Mouse (Mus musculus): ENCODE data around the gene P4hb. TPM values are rescaled to one million over a fixed set of nuclear protein-coding genes. Genes with fewer than 3 reads are reported as not detected.
"Not testable (repeated sequence)": the region's sequence is repeated elsewhere in the genome, so short reads cannot be mapped to it uniquely, and the experiment has no call there.

The P4hb gene
- total RNA-seq, 2 experiments from 2014 or later = 236 to 373 TPM

DNA sequence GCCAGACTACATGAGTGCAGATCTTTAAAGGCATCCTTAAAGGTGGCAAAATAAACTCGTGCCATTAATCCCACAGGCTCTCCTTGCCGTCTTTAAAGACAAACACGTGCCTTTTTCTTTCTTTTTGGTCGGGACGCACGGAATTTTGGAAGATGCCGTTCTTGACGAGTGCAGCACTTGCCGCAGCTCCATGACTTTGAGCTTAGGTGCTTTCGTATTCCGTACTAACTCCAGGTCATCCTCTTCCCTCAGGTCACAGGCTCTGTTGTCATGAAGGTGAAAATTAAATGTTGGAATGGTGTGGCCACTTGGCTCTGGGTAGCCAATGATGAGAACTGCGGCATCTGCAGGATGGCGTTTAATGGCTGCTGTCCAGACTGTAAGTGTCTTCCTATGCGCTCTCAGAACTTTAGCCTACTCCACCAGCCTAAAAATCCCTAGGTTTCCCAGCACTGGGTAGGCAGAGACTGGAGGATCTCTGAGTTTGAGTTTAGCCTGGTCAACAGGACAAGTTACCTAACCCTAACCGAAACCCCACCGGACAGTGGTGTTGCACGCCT lies 26.0 kb upstream of the P4hb start:
- ATAC-seq (replicated peaks; ENCODE audit: low FRiP score, low TSS enrichment, poor library complexity, severe bottlenecking) = no peak

DNA sequence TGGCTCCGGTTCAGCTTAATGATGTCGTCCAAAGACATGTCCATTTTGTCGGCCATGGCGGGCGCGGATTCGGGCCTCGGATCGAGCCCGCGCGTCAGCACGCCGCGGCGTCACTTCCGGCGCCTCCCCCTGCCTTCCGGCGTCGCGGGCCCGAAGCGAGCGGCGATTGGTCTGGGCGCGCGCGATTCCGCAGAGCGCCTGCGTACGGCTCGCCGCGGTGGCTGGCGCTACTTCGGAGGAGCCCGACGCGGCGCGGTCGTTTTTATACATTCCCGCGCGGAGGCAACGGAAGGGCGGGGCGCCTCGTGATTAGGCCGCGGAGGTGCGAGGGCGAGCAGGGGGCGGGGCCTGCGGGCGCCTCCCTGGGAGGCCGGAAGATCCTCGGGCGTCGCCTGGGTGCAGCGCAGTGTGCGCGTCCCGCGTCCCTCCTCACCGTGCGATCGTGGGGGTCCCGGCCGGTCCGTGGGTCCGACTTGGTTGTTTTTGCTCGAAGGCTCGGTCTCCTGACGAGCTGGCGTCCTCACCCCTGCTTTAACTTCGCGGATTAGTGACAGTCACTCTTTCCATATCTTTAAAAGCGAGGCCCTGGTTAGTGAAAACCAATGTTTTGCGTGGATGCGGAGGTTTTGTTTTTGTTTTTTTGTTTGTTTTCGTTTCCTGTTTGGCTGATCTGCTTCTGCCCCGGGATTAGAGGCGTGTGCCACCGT lies 25.4 kb upstream of the P4hb start, which contains the start of the genes Alyref and Anapc11:
Gene Alyref (minus strand): TSS at position 83 of the 707 bp plus-strand sequence.
Gene Anapc11 (plus strand): TSS at position 139 of the 707 bp plus-strand sequence.
- peak; percentile 91 for ATAC-seq (replicated peaks; ENCODE audit: low FRiP score, low TSS enrichment, poor library complexity, severe bottlenecking)

DNA sequence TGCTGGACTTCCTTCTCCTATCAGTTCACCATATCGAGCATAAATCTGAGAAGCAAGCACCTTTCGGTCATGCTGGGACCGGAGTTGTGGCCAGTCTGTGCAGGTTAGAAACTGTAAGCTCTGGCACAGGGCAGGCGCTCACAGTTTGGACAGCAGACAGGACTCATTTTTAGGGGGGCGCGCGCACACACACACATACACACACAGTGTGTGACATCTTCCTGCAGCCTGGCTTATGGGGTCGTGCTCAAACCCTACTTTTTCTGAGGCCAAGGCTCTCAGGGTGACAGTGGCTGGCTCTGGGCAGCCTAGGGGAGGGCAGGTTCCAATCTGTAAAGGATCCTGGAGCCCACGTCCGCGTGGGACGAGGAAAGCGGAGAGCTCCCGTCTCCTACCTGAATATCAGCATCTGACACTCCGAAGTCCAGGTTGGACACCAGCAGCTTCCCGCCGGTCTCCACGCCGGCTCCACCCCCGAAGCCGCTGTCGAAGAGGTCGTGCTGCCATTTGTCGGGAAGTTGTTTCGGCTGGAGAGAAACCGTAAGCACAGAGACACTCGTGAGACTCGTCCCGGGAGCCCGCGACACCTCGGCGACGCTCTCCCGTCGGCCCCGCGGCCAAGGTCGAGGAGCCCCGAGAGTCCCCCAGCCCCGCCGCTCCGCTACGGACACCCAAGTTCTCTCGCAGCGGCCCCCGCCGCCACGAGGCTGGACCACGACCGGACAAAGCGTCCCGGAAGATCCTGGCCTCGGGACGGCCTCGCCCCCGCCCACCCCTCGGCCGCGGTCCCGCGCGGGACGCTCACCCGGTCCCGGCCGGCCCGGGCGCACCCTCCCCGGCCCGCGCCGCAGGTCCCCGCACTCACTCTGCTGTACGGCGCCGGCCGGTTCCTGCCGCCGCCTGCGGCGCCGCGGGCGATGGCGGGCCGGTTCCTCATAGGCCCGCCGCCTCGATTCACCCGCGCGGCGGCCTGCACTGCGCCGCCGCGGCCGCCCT lies 24.5 kb upstream of the P4hb start:
- ATAC-seq (replicated peaks; ENCODE audit: low FRiP score, low TSS enrichment, poor library complexity, severe bottlenecking) = 0 out of 2 replicates have a peak, but pooled peaks have one; percentile 7

DNA sequence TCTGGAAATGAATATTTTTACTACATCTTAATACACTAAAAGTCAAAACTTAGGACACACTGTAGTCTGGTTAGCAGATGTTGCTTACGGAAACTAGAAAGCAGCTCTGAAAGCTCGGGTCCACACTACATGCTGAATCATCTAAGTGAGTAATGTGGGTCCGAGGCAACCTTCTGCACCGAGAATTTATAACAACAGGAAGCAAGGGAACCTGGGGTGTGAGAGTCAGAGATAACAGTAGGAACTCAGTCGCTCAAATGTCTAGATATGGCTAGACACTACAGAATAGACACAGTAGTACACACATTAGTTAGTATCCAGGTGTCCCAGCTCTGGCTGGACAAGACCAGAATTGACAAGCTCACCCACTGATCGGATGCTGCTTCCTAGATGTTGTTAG lies 15.5 kb upstream of the P4hb start:
- ATAC-seq (replicated peaks; ENCODE audit: low FRiP score, low TSS enrichment, poor library complexity, severe bottlenecking) = peak; percentile 80

DNA sequence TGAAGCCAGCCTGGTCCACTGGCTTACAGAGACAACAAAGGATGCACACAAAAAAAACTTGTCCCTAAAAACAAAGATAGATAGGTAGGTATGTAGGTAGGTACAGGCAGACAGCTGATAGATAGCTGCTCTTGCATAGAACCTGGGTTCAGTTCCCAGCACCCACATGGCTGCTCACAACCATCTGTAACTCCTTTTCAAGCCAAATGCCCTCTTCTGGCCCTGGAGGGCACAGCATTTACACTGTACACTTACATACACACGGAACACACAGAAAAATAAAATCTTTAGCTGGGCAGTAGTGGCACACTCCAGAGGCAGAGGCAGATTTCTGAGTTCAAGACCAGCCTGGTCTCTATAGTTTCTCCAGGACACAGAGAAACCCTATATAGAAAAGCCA lies 10.9 kb upstream of the P4hb start:
- no peak for ATAC-seq (replicated peaks; ENCODE audit: low FRiP score, low TSS enrichment, poor library complexity, severe bottlenecking)

DNA sequence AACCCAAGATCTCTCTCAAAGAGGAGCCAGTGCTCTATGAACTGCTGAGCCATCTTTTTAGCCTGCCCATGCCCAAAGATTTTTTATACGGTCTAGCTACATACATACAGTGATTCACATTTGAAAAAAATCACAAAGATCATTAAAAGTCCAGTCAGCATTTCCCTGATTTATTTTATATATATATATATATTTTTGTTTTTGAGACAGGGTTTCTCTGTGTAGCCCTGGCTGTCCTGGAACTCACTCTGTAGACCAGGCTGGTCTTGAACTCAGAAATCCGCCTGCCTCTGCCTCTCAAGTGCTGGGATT lies 9.9 kb upstream of the P4hb start:
- not testable (repeated sequence) for ATAC-seq (replicated peaks; ENCODE audit: low FRiP score, low TSS enrichment, poor library complexity, severe bottlenecking)

DNA sequence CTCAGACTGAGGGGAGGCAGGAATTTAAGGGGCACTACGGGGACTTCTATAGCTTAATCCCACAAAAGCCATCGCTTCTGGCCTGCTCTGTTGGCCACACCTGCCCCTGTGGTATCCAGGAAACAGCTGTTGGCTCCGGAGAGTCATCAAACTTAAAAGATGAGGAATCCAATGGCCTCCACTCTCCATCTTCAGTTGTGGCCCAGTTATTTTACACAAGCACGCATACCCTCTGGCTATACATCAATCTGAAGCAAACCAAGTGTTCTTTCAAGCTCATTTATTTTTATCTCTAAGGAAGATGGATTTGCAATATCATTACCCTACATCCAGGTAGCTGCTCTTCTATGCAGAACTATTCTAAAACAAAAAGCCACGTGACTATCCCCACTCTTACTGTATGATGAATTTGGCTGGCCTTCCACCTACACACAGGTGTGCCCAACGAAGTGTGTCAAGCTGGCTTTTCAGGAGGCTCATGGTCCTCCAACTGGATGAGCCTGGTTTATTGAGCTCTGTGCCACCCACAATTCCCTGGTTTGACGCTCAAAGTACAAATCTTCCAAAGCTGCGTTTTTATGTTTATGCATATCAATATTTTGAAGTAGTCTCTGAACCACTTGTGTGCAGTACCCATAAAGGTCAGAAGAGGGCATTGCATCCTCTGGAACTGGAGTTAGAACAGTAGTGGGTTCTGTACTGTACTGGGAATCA lies 9.4 kb upstream of the P4hb start:
- ATAC-seq (replicated peaks; ENCODE audit: low FRiP score, low TSS enrichment, poor library complexity, severe bottlenecking) = 0 out of 2 replicates have a peak, but pooled peaks have one; percentile 16

DNA sequence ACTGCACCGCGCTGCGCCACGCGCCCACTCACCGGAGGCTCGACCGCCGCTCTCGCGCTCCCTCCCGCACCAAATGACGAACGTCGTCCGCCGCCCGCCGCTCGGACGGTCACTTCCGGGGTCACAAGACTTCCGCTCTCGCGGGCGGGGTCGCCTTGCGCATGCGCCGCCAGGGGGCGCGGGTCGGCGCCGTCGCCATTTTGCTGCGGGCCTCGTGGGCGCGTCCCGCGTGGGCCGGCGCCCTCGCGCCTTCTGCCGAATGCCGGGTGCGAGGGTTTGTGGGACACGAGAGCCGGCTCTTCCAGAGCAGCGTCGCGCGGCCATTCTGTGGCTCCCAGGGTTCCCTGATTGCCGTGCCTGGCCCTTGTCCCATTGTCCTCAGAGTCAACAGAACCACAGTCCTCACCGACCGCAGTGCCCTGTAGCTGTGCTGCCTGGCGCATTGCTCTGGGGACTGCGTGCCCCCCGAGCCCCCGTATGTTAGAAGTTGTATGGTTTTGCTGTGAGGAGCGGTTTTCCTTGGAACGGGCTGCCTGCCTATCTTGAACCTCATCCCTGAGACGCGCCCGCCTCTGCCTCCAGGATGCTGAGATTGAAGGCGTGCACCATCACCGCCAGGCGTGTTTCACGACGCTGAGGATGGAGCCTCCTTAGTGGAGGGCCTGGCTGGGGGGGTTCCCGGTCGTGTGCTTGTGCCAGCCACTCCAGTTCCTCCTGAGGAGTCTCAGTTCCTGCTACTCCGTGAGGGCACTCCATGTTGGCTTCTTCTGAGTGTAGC lies 8.6 kb upstream of the P4hb start, which contains the start of gene Arhgdia:
Gene Arhgdia (minus strand): TSS at position 135 of the 778 bp plus-strand sequence.
- peak; percentile 39 for ATAC-seq (replicated peaks; ENCODE audit: low FRiP score, low TSS enrichment, poor library complexity, severe bottlenecking)

DNA sequence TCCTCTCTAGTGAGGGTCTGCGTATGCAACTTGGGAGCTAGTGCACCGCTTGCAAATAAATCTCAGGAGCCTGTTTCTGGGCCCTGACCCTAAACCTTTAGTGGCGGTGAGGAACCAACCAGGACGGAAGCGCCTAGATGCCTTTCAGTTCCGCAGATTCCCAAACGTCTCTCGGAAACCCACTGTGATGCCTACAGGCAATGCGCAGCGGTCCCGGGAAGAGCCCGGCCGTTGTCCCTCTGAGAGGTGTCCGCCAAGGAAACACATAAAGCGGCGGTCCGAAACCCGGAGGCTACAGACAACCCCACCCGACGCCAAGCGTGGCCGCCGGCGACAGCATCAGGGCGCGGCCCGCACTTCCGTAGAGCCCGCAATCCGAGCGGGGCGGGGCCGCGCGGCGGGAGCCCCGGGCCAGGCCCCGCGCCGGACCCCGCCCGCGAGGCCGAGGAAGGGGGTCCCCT lies 7.8 kb upstream of the P4hb start:
- no peak for ATAC-seq (replicated peaks; ENCODE audit: low FRiP score, low TSS enrichment, poor library complexity, severe bottlenecking)

DNA sequence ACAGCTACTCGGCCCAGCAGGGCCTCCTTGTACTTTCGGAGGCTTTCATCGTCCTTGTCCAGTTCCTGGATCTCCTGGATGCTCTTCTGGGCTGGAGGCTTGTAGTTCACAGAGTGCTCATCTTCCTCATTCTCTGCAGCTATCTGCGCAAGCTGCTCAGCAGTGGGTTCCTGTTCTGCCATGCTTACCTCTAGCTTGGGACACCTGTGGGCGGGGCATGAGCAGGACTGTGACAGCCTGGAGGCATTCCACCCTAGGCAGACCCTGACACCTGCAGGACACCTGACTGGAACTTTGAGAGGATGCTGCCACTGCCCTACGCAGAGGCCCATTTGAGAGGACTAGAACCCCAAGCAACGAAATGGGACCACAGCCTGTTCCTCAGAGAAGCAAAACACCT lies 7.1 kb upstream of the P4hb start:
- ATAC-seq (replicated peaks; ENCODE audit: low FRiP score, low TSS enrichment, poor library complexity, severe bottlenecking) = no peak; the same call in 1 of the 2 replicates

DNA sequence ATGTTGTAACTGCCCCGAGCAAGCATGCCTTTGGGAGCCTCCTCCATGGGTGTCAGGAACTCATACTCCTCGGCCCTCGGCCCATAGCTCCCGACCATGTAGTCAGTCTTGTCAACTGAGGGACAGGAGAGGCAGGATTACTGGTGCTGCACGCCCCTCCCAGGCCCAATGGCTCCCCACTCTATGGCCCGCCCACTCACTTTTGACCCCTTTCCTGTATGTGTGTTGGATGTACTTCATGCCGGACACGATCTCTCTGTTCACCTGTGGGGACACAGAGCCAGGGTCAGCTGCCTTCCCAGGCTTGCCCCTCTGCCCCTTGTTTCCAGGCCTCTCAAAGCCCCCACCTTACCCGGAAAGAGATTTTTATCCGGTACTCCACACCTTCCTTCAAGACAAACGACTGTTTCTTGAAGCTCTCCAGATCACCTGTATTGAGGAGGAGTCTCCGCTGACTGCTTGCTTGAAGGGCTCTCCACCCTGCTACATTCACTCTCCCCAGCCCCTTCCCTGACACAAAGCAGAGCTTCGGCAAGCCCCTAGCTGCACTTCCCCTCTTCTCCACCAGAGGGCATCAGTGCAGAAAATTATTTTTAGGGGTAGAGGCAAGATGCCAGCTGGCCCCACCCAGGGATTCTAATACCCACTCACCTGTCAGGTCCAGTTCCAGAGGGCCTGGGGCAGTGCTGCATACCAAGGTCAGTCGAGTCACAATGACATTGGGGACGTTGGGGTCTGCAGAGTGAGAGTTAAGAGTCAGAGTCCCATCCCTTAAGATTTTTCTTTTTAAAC lies 6.5 kb upstream of the P4hb start:
- ATAC-seq (replicated peaks; ENCODE audit: low FRiP score, low TSS enrichment, poor library complexity, severe bottlenecking) = no peak

DNA sequence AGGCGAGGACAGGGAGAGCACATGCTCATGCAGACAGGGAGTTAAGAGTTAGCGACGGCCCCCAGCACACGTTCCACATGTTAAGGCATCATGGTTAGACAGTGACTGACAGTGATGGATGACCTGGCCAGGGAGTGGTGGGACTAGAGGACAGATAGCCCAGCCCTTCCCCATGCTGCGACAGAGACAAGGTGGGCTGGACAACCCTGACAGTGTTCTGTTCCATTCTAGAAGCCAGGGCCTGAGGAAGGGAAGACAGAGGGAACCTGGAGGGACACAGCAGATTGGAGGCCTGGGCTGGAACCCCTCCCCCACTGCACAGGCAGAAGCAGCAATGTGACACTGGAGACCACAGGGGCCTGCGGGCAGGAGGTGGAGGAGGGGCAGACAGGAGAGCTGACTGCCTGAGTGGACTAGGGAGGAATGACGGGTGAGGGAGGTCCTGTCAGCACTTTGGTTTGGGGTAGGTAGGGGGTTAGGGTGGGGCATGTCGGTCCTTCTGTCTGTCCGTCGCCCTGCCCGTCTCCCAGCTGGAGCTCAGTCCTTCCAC lies 5.7 kb upstream of the P4hb start:
- no peak for ATAC-seq (replicated peaks; ENCODE audit: low FRiP score, low TSS enrichment, poor library complexity, severe bottlenecking)

DNA sequence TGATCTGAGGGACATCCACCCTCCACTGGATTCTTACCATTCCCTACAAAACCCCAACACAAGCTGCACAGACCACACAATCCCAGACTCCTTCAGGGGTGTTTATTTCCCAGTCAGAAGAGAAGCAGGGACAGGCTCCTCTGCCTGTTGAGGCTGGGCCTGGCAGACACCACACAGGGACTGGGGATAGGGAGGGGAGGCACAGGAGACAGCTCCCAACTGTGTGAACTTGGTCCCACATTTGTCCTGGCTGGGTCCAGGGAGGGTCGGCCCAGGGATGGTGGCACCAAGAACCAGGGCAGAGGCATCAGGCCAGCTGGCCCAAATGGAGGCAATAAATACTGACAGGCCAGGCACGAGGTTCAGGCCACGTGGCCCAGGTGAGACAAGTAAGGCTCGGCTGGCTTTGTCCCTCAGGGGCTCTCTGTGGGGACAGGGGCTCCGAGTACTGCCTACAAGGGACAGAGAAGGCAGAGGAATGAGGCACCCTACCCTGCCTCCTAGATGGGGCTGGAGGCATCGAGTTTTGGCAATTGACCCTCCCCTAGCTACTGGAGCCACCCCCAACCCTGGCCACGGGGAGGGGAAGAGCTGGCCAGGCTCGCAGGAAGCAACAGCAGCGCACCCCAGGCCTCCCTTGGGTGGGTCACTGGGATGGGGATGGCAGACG lies 5.1 kb upstream of the P4hb start:
- no peak for ATAC-seq (replicated peaks; ENCODE audit: low FRiP score, low TSS enrichment, poor library complexity, severe bottlenecking)

DNA sequence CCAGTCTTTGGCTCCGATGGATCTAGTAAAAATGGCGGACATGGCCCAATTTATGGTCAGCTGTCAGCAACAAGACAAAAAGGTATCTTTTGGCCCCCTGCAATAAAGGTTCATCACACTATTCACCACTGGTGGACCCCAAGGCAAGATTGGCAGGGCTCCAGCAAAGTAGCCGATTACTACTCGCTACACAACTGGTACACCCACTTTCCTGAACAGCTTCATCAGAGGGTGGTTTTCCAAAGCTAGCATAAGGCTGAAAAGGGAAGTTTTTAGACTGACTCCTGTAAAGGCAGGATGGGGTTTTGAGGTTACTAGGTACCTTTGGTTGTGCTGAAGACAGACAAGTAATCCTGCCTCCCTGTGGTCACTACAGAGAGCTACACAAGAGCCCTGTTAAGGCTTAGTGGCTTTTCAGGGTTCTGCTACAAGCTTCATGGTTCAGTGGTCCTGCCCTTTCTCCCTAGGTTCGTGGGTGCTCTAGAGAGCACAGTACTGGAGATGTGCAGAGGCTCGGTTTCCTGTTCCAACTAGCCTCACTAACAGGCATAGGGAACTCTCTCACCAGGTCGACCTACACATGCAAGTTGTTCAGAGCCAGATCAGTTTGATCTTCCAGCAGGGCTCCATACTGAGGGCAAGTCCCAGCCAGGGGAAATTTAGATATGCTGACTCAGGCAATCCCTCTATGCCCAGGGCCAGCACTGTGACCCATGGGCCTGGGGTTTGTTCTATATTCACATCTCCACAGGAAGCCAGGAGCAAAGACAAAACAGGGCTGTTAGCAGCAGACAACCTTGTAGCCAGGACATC lies 4.4 kb upstream of the P4hb start:
- no peak for ATAC-seq (replicated peaks; ENCODE audit: low FRiP score, low TSS enrichment, poor library complexity, severe bottlenecking)

DNA sequence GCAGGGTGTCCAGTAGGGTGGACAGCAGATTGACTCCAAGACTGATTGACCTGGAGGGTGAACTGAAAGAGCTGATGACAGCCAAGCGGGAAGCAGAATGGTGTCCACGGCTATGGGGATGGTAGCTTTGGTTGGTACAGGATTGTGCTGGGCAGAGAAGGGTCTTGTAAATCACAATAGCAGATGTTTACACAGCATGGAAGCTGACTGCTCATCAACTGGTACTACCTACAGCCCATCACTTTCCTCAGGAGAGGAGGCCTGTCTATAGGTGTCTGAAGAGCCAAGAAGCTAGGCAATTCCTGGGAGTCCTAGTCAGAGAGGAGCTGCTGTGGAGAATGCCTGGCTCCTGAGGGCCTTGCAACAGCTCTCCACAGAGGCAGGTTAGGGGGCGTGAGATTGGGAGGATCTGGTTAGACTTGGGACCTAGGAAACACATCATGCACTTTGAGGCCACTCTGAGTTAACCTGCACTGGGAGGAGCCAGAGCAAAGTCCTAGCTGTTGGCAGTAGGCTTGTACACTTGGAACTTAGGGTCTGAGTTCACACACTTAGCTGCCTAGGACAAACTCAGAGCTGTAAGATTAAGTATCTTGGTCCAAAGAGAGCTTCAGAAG lies 3.4 kb upstream of the P4hb start:
- no peak for ATAC-seq (replicated peaks; ENCODE audit: low FRiP score, low TSS enrichment, poor library complexity, severe bottlenecking)

DNA sequence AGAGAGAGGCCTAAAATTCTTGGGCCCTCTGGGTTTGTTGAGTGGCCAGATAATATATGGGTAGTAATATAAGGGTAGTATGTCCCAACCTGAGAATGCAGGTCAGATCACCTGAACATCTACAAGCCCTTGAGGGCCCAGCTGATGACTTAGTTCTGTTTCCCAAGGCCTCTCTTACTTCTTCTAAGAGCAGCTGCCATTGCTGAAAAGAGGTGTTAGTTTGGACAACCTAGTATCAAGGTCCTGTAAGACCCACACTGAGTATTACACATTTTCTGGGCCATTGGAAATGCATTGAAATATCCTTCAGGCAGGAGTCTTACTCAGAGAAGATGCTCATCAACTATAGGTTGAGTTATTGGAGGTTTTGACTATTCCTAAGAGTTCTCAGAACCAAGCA lies 2.9 kb upstream of the P4hb start:
- ATAC-seq (replicated peaks; ENCODE audit: low FRiP score, low TSS enrichment, poor library complexity, severe bottlenecking) = no peak
